Mouse (Mus musculus) small intestine, adult 2 months (tissue): ENCODE data around the gene Ism1.

ENCODE experiments used
- CTCF ChIP-seq: fragments of 200-500 bp; IDR thresholded peaks from 2 replicates; pipeline ENCODE4 v1.5.1; 2012; ENCODE audit warnings: low read depth, mild to moderate bottlenecking, control low read depth, inconsistent platforms, low read length, moderate library complexity, mixed read lengths; ENCODE audit not compliant: insufficient replicate concordance, insufficient read length; ENCODE audit errors: extremely low read depth
- POLR2A ChIP-seq: fragments of 200-500 bp; IDR thresholded peaks from 2 replicates; pipeline ENCODE4 v1.6.1; 2012; ENCODE audit warnings: low read depth, mild to moderate bottlenecking, control low read depth, inconsistent platforms, low read length, moderate library complexity

DNA sequence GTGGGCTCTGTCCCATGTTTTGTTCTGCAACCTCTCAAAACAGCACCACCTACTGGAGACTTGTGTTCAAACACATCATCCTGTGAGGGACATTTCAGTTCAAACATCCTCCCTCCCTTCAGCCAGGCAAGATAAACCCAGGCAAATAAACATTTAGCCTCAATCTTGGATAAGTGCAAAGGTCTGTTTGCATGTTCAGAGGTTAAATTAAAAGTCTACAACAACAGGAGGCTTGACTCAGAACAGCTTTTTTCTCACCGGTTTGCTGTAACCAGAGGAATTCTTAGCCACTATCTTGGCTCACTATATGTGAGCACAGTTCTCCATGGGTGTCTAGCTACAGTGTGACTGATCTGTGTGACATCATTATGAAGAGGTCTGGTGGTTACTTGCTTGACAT lies 22.6 kb downstream of the Ism1 start:
- no peak for TF ChIP-seq POLR2A
- no peak for TF ChIP-seq CTCF
